Mouse (Mus musculus) forebrain, embryonic 15.5 days (tissue): ENCODE results near the gene Foxi2. TPM values are rescaled to one million over a fixed set of nuclear protein-coding genes. Genes with fewer than 3 reads are reported as not detected.

ENCODE experiments used
- ATAC-seq: fragments of 200-750 bp; cut with Nextera tagmentation; replicated peaks from 2 replicates; pipeline ENCODE4 v1.8.0; 2017; ENCODE audit warnings: mild to moderate bottlenecking, moderate TSS enrichment, moderate library complexity
- H3K27ac ChIP-seq: fragments of 300-500 bp; sonication (generic); replicated peaks from 2 replicates; pipeline ENCODE4 v1.5.1; 2015; ENCODE audit warnings: mild to moderate bottlenecking, inconsistent platforms
- H3K27me3 ChIP-seq: fragments of 300-500 bp; sonication (generic); 2 replicates; pipeline ENCODE4 v1.6.1; 2015; ENCODE audit warnings: inconsistent platforms
- H3K36me3 ChIP-seq: fragments of 300-500 bp; sonication (generic); 2 replicates; pipeline ENCODE4 v1.6.1; 2015; ENCODE audit warnings: mild to moderate bottlenecking, inconsistent platforms
- H3K4me1 ChIP-seq: fragments of 300-500 bp; sonication (generic); 2 replicates; pipeline ENCODE4 v1.6.1; 2015; ENCODE audit warnings: inconsistent platforms
- H3K4me2 ChIP-seq: fragments of 300-500 bp; sonication (generic); replicated peaks from 2 replicates; pipeline ENCODE4 v1.6.1; 2015; ENCODE audit warnings: mild to moderate bottlenecking, inconsistent platforms
- H3K4me3 ChIP-seq: fragments of 300-500 bp; sonication (generic); 2 replicates; pipeline ENCODE4 v1.5.1; 2015; ENCODE audit warnings: mild to moderate bottlenecking, inconsistent platforms
- H3K9ac ChIP-seq: fragments of 300-500 bp; sonication (generic); replicated peaks from 2 replicates; pipeline ENCODE4 v1.6.1; 2015; ENCODE audit warnings: mild to moderate bottlenecking, inconsistent platforms
- H3K9me3 ChIP-seq: fragments of 300-500 bp; sonication (generic); 2 replicates; pipeline ENCODE4 v1.6.1; 2016; ENCODE audit warnings: inconsistent platforms
- WGBS: fragments of 180-500 bp; shearing (Covaris S2); methylation state at CpG from one replicate; pipeline ENCODE4 v1.1.7; 2015; ENCODE audit warnings: mixed read lengths; 5-methylcytosine and 5-hydroxymethylcytosine counted together
- polyA plus RNA-seq: library from polyadenylated mRNA; unstranded; fragments of >200 nt; fragmentation: Nextera tagmentation; extraction: Ambion mirVana; gene quantifications from 2 replicates; pipeline ENCODE4 v1.2.1, GENCODE M21; 2015

The Foxi2 gene
- polyA plus RNA-seq, result not detected in 2 replicates

DNA sequence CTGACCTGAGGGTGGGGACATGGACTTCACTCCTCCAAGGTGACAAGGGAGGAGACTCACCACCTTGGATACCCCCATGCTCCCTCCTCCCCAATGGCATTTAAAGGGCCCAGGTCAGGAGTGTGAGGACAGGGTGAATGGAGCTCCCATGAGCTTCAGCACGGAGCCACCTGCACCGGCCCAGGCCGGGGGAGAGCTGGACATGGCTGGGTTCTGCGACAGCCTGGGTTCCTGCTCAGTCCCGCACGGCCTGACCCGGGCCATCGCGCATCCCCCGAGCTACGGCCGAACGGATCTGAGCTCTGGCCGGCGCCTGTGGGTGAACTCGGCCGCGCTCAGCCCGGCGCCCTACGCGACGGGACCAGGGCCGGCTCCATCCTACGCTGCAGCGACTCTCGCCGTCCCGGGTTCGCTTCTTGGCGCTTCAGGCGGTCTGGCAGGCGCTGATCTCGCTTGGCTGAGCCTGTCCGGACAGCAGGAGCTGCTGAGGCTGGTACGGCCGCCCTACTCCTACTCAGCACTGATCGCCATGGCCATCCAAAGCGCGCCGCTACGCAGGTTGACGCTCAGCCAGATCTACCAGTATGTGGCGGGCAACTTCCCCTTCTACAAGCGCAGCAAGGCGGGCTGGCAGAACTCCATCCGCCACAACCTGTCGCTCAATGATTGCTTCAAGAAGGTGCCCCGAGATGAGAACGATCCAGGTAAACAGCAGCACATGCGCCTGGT is at the start of gene Foxi2:
TSS of gene Foxi2 (plus strand) at position 72 of the 729 bp plus-strand sequence.
- H3K4me3 ChIP-seq, result peak within 1 kb of the TSS; percentile 26
- 5% methylated on average over 51 of the region's 51 CpGs for WGBS
- peaks cover 8% of the 10 kb centered on the region for H3K4me1 ChIP-seq
- no peak within 1 kb of the TSS for H3K27ac ChIP-seq
- peak within 1 kb of the TSS; percentile 7; the same call in 1 of the 2 replicates for H3K9ac ChIP-seq
- no peak for ATAC-seq
- H3K36me3 ChIP-seq, result no peaks in the 10 kb centered on the region
- no peaks in the 10 kb centered on the region for H3K9me3 ChIP-seq
- H3K27me3 ChIP-seq, result peaks cover 35% of the 10 kb centered on the region
- peak within 1 kb of the TSS; percentile 45 for H3K4me2 ChIP-seq

DNA sequence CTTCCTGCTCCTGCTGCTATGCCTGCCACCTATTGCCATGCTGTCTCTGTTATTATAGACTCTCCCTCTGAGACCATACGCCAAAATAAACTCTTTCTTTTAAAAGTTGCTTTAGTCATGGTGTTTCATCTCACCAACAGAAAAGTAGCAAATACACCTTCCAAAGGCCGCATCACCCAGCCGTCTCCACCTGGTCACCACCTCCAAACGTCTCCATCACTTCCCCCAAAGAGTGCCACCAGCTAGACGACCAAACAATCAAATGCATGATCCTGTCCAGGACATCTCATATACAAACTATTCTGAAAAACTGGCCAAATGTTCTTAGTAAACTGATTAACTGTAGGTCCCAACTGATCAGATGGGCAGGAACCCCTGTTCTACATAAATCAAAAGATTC is 45.5 kb upstream of the Foxi2 start:
- Histone ChIP-seq H3K9ac (no peak overlapping the region), H3K36me3 (no peaks in the 10 kb centered on the region), H3K27me3 (no peaks in the 10 kb centered on the region), H3K9me3 (no peaks in the 10 kb centered on the region), H3K4me2 (no peak overlapping the region), H3K27ac (no peak overlapping the region), H3K4me1 (no peaks in the 10 kb centered on the region), H3K4me3 (no peak overlapping the region)
- no peak for ATAC-seq
- 97% methylated on average over 5 of the region's 5 CpGs for WGBS

DNA sequence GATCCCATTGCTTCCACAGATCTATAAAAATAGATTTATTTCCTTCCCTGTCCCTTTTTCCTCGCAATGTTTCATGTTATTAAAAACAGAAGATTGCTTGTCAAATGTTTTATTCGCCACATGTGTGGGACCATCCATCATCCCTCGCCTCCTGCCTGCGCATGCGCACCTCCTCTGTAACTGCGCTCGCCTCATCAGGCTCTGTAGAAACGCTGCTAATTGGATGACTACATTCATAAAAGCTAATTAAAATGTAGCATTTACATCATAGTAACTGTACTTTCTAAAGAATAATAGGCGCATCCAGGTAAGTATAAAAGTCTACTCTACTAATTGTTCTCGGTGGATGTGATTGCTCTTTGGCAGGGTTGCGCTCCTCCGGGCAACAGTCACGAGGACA is 34.1 kb upstream of the Foxi2 start:
- Histone ChIP-seq H3K27ac (no peak overlapping the region), H3K4me1 (no peaks in the 10 kb centered on the region), H3K4me2 (peak overlapping the region; percentile 22; the same call in 1 of the 2 replicates), H3K36me3 (no peaks in the 10 kb centered on the region), H3K9me3 (no peaks in the 10 kb centered on the region), H3K9ac (no peak overlapping the region), H3K4me3 (0 out of 2 replicates have a peak overlapping the region, but pooled peaks have one; percentile 15), H3K27me3 (no peaks in the 10 kb centered on the region)
- WGBS, result 52% methylated on average over 13 of the region's 13 CpGs
- ATAC-seq, result no peak

DNA sequence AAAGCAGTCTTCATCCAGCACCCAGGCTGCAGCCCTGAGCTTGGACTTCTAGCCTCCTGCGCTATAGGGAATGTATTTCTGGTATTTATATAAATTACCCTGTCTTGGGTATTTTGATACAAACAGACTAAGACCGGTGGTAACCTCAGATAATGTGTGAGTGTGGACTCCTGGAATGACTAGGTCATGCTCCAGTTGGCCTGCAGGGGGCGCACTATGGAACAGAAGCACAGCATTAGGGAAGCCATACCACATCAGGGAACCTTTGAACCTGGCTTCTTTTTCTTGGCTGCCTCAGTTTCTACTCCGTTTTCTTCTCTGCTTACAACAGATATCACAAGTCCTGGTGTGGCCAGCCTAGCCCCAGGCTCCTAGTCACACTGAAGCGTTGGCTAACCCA is 33.2 kb upstream of the Foxi2 start:
- no peaks in the 10 kb centered on the region for H3K27me3 ChIP-seq
- no peak overlapping the region for H3K4me3 ChIP-seq
- no peaks in the 10 kb centered on the region for H3K9me3 ChIP-seq
- H3K9ac ChIP-seq, result no peak overlapping the region
- no peak overlapping the region for H3K27ac ChIP-seq
- H3K4me2 ChIP-seq, result no peak overlapping the region
- no peak for ATAC-seq
- 74% methylated on average over 5 of the region's 5 CpGs for WGBS
- H3K36me3 ChIP-seq, result no peaks in the 10 kb centered on the region
- no peaks in the 10 kb centered on the region for H3K4me1 ChIP-seq

DNA sequence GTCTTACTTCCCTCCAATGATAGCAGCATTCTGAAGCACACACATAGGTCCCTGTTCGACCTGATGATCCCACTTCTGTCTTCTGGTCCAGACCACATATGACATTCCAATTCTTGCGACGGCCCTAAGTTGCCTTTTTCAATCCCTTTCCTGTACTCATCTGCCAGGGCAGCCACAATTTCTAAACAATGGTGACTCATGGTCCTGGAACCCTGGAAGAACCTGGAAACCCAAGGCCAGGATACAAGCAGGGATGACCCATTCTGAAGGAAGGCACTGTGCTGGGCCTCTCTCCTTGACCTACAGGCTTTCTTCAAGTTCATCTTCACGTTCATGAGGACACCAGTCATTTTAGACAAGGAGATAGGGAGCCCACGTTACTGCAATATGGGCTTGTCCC is 31.8 kb upstream of the Foxi2 start:
- H3K9ac ChIP-seq, result no peak overlapping the region
- H3K36me3 ChIP-seq, result no peaks in the 10 kb centered on the region
- H3K27ac ChIP-seq, result no peak overlapping the region
- H3K9me3 ChIP-seq, result no peaks in the 10 kb centered on the region
- no peak for ATAC-seq
- no peak overlapping the region for H3K4me3 ChIP-seq
- no peak overlapping the region for H3K4me2 ChIP-seq
- no peaks in the 10 kb centered on the region for H3K27me3 ChIP-seq
- no peaks in the 10 kb centered on the region for H3K4me1 ChIP-seq
- WGBS, result 88% methylated on average over 5 of the region's 5 CpGs

DNA sequence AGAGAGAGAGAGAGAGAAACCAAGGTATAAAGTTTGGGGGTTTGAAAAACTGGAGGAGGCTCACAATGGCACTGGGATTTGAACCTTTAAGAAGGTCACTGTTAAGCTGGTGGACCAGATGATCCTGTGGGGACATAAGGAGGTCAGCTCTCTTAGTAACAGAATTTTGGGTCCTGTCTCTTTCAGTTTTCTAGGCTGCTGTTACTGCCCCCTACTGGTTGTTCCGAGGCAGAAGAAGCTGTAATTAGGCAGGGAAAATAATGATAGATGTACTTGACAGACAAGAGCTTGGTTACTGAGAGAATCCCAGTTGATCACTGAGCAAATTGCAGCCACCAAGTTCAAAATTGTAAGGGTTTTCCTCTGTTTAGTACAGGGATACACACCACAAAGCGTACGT is 21.1 kb upstream of the Foxi2 start:
- no peaks in the 10 kb centered on the region for H3K27me3 ChIP-seq
- H3K36me3 ChIP-seq, result no peaks in the 10 kb centered on the region
- H3K4me3 ChIP-seq, result no peak overlapping the region
- no peaks in the 10 kb centered on the region for H3K9me3 ChIP-seq
- no peak overlapping the region for H3K27ac ChIP-seq
- H3K9ac ChIP-seq, result no peak overlapping the region
- ATAC-seq, result no peak
- H3K4me1 ChIP-seq, result peaks cover 10% of the 10 kb centered on the region; the same call in 1 of the 2 replicates
- 65% methylated on average over 3 of the region's 3 CpGs for WGBS
- no peak overlapping the region for H3K4me2 ChIP-seq

DNA sequence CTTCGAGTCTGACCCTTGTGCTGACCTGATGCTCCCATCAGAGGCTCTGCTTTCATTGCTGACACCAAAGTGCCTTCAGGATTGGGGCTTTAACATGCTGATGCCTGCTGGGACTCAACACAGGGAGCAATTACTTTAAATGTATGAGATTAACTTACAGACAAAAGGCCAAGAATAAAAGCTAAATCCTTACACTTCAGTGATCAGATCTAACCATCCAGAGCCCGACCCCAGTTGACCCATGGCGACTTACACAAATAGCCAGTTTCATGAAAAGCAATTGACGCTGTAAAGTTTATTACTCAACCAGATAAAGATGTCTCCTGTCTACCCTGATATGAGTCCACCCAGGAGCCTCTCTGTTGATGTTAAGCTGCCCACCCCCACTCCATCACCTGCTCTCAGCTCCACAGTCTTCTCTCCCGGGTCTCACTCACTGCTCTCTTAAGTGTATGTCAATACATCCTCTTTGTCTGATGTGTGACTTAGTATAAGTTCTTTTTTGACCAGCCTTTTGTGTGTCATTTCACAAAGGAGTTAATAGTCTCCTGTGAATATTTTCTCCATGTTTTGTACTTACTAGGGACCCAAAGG is 17.1 kb upstream of the Foxi2 start:
- Histone ChIP-seq H3K27ac (no peak overlapping the region), H3K27me3 (no peaks in the 10 kb centered on the region), H3K4me2 (no peak overlapping the region), H3K9me3 (no peaks in the 10 kb centered on the region), H3K4me1 (peaks cover 14% of the 10 kb centered on the region; the same call in 1 of the 2 replicates), H3K4me3 (no peak overlapping the region), H3K36me3 (no peaks in the 10 kb centered on the region), H3K9ac (no peak overlapping the region)
- 2% methylated on average over 5 of the region's 5 CpGs for WGBS
- ATAC-seq, result no peak

DNA sequence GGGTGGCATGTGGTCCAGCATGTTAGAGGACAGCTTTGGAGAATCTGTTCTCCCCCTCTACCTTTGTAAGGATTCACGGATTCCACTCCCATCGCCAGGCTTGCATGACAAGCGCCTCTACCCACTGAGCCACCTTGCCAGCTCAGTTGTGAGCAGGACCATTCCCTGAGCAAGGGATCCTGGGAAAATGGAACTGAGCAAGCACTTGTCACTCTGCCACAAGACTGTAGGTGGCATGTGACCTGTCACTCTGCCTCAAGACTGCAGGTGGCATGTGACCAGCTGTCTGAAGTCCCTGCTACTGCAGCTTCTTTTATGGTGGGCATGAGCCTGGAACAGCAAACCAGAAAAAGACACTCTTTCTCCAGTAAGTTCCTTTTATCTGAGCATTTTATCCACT is 15.7 kb upstream of the Foxi2 start:
- Histone ChIP-seq H3K4me2 (no peak overlapping the region), H3K4me3 (no peak overlapping the region), H3K9me3 (no peaks in the 10 kb centered on the region), H3K27me3 (no peaks in the 10 kb centered on the region), H3K27ac (no peak overlapping the region), H3K4me1 (peaks cover 14% of the 10 kb centered on the region; the same call in 1 of the 2 replicates), H3K36me3 (no peaks in the 10 kb centered on the region), H3K9ac (no peak overlapping the region)
- ATAC-seq, result no peak
- 83% methylated on average over 3 of the region's 3 CpGs for WGBS

DNA sequence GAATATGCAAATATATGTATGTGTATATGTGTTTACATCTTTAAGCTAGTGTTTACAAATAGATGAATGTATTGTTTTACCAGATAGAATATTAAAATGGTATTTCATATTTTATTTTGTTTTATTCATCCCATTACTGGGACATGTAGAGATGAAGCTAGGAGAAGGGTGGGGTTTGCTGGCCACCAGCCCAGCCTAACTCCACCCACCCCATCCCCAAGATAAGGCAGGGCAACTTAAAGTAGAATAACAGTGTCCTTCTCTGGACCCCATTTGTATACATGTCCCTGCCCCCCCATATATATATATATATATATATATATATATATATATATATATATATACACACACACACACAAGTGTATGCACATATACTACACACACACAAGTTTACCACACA is 14.9 kb upstream of the Foxi2 start:
- no peak overlapping the region for H3K4me2 ChIP-seq
- H3K9me3 ChIP-seq, result no peaks in the 10 kb centered on the region
- no peak overlapping the region for H3K4me3 ChIP-seq
- no peaks in the 10 kb centered on the region for H3K27me3 ChIP-seq
- H3K4me1 ChIP-seq, result peaks cover 14% of the 10 kb centered on the region; the same call in 1 of the 2 replicates
- no peak overlapping the region for H3K9ac ChIP-seq
- no peak for ATAC-seq
- no peak overlapping the region for H3K27ac ChIP-seq
- H3K36me3 ChIP-seq, result no peaks in the 10 kb centered on the region

DNA sequence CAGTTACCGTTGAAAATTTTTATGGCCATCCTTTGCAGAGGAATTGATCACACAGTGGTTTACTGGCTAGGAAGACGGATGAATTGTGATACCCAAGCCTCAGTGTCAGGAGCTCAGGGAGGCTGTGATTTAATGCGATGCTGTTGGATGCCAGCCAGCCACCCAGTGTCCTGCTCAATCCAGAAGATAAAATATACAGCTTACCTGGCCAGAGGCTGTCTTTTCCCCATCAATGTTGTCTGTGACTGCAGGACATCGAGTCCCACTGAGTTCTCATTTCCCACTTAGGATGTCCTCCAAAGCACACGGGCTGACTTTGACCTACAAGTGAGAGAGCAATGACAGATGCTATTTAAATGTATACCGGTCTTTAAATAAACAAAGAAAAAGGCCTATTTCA is 13.0 kb upstream of the Foxi2 start:
- no peaks in the 10 kb centered on the region for H3K9me3 ChIP-seq
- H3K9ac ChIP-seq, result no peak overlapping the region
- WGBS, result 79% methylated on average over 6 of the region's 6 CpGs
- H3K27ac ChIP-seq, result no peak overlapping the region
- peaks cover 12% of the 10 kb centered on the region; the same call in 1 of the 2 replicates for H3K4me1 ChIP-seq
- ATAC-seq, result no peak
- H3K4me2 ChIP-seq, result no peak overlapping the region
- no peaks in the 10 kb centered on the region for H3K36me3 ChIP-seq
- no peak overlapping the region for H3K4me3 ChIP-seq
- H3K27me3 ChIP-seq, result no peaks in the 10 kb centered on the region

DNA sequence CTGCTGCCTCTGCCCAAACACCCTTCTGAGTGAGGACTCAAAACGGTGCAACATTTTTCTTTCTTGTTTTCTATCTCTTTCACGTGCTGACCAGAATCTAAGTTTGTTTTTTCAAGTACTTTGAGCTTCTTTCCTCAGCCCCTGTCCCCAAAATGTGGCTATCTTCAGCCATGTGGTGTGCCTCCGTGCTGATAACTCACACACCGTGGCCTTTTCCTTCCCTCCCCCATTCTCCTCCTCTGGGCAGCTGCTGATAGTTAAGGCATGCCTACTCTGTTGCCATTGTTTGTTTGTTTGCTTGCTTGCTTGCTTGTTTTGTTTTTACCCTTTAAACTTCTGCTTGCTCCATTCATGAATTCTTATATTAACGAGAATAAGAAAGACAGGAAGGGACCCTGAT is 12.2 kb upstream of the Foxi2 start:
- H3K4me3 ChIP-seq, result no peak overlapping the region
- 37% methylated on average over 5 of the region's 5 CpGs for WGBS
- no peaks in the 10 kb centered on the region; the same call in 1 of the 2 replicates for H3K27me3 ChIP-seq
- no peaks in the 10 kb centered on the region for H3K36me3 ChIP-seq
- no peak overlapping the region for H3K9ac ChIP-seq
- ATAC-seq, result no peak
- no peak overlapping the region for H3K4me2 ChIP-seq
- peaks cover 6% of the 10 kb centered on the region; the same call in 1 of the 2 replicates for H3K4me1 ChIP-seq
- no peak overlapping the region for H3K27ac ChIP-seq
- H3K9me3 ChIP-seq, result no peaks in the 10 kb centered on the region

DNA sequence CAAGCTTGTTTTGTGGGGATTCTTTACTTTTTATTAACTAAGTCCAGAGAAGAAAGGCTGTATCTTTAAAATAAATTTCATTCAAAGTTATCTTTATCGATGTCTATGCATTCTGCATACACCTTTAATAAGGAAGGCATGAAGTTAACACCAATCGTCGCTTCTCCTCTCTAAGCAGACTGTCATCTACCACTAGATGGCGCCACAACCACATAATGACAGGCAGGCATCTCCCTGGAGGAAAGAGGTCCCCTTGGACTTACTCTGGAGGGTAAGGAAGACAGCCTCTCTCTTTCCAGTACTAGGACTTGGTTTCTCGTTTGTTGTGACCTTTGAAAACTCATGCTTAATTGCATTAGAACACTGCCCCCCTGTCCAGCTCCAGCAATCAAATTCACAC is 6.7 kb upstream of the Foxi2 start:
- no peaks in the 10 kb centered on the region for H3K4me1 ChIP-seq
- H3K4me2 ChIP-seq, result no peak overlapping the region
- H3K4me3 ChIP-seq, result no peak overlapping the region
- H3K27ac ChIP-seq, result no peak overlapping the region
- 0 out of 2 replicates have a peak, but pooled peaks have one; percentile 38 for ATAC-seq
- WGBS, result 9% methylated on average over 5 of the region's 5 CpGs
- H3K9me3 ChIP-seq, result no peaks in the 10 kb centered on the region
- H3K9ac ChIP-seq, result no peak overlapping the region
- H3K27me3 ChIP-seq, result no peaks in the 10 kb centered on the region; the same call in 1 of the 2 replicates
- H3K36me3 ChIP-seq, result no peaks in the 10 kb centered on the region
